Mouse (Mus musculus) forebrain, embryonic 13.5 days (tissue): ENCODE data around the gene Srrd. TPM values are rescaled to one million over a fixed set of nuclear protein-coding genes. Genes with fewer than 3 reads are reported as not detected.

Source experiments
- ATAC-seq: fragments of 200-750 bp; cut with Nextera tagmentation; 2 replicates; pipeline ENCODE4 v1.8.0; 2017
- H3K27ac ChIP-seq: fragments of 300-500 bp; sonication (generic); 2 replicates; pipeline ENCODE4 v1.5.1; 2015; ENCODE audit warnings: inconsistent platforms, mild to moderate bottlenecking, moderate library complexity
- H3K27me3 ChIP-seq: fragments of 300-500 bp; sonication (generic); 2 replicates; pipeline ENCODE4 v1.6.1; 2015; ENCODE audit warnings: mild to moderate bottlenecking, inconsistent platforms
- H3K36me3 ChIP-seq: fragments of 300-500 bp; sonication (generic); 2 replicates; pipeline ENCODE4 v1.6.1; 2015; ENCODE audit warnings: mild to moderate bottlenecking, inconsistent platforms; ENCODE audit not compliant: poor library complexity, severe bottlenecking
- H3K4me1 ChIP-seq: fragments of 300-500 bp; sonication (generic); 2 replicates; pipeline ENCODE4 v1.6.1; 2015; ENCODE audit warnings: inconsistent platforms
- H3K4me2 ChIP-seq: fragments of 300-500 bp; sonication (generic); 2 replicates; pipeline ENCODE4 v1.6.1; 2015; ENCODE audit warnings: inconsistent platforms, mild to moderate bottlenecking, moderate library complexity
- H3K4me3 ChIP-seq: fragments of 300-500 bp; sonication (generic); 2 replicates; pipeline ENCODE4 v1.5.1; 2015; ENCODE audit warnings: mild to moderate bottlenecking, inconsistent platforms
- H3K9ac ChIP-seq: fragments of 300-500 bp; sonication (generic); 2 replicates; pipeline ENCODE4 v1.6.1; 2015; ENCODE audit warnings: mild to moderate bottlenecking, inconsistent platforms
- H3K9me3 ChIP-seq: fragments of 300-500 bp; sonication (generic); replicated peaks from 2 replicates; pipeline ENCODE4 v1.6.1; 2016; ENCODE audit warnings: inconsistent platforms
- WGBS: fragments of 180-500 bp; shearing (Covaris S2); methylation state at CpG from one replicate; pipeline ENCODE4 v1.1.7; 2015; 5-methylcytosine and 5-hydroxymethylcytosine counted together
- polyA plus RNA-seq: library from polyadenylated mRNA; unstranded; fragments of >200 nt; fragmentation: Nextera tagmentation; extraction: Ambion mirVana; gene quantifications from 2 replicates; pipeline ENCODE4 v1.2.1, GENCODE M21; 2015

Gene Srrd
- polyA plus RNA-seq, 1 experiment from 2014 or later, result 47.3 TPM

DNA sequence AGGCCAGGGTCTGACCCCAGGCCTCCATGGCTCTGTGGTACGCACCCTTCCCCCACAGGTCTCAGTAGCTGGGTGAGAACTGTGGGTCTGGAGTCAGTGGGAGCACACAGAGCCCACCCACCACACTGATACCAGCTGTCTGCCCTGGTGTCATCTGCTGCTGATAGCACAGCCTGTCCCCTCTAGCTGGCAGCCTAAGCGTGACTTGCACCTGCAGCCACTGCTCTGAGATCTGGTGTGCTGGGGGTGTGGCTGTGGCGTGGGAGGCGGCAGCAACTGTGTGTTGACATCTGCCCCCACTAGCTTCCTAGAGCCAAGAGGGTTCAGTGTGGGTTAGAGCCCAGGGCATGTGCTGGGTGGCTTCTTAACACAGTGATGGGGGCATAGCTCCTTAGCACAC, 33.3 kb upstream of the Srrd start:
- Histone ChIP-seq H3K4me2 (no peak overlapping the region), H3K36me3 (peaks cover 70% of the 10 kb centered on the region), H3K27ac (no peak overlapping the region), H3K4me1 (peaks cover 22% of the 10 kb centered on the region), H3K4me3 (no peak overlapping the region), H3K9me3 (no peaks in the 10 kb centered on the region), H3K9ac (no peak overlapping the region), H3K27me3 (no peaks in the 10 kb centered on the region)
- 88% methylated on average over 4 of the region's 4 CpGs for WGBS
- ATAC-seq, result no peak

DNA sequence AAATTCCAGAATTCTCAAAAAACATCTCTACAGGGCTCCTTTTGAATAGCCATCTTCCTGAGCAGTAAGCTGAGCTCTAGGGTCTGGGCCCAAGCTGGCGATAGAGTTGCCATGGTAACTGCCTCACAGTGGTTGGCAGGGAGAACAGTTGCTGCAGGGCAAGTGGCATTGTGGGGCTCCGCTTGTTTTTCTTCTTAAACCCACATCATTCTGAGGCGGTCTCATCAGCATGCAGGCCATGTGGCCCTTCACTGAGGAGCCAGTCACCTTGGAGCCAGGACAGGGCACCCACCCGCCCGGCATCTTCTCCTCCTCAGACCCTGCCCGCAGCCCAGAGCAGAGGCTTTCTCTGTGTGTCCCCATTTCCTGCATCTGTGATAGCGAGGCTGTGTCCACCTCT, 29.1 kb upstream of the Srrd start:
- Histone ChIP-seq H3K27me3 (no peaks in the 10 kb centered on the region), H3K27ac (peak overlapping the region; percentile 93), H3K4me2 (peak overlapping the region; percentile 47), H3K4me1 (peaks cover 42% of the 10 kb centered on the region), H3K9me3 (no peaks in the 10 kb centered on the region), H3K9ac (peak overlapping the region; percentile 62), H3K36me3 (peaks cover 72% of the 10 kb centered on the region), H3K4me3 (0 out of 2 replicates have a peak overlapping the region, but pooled peaks have one; percentile 6)
- ATAC-seq, result peak; percentile 92
- WGBS, result 2% methylated on average over 7 of the region's 7 CpGs

DNA sequence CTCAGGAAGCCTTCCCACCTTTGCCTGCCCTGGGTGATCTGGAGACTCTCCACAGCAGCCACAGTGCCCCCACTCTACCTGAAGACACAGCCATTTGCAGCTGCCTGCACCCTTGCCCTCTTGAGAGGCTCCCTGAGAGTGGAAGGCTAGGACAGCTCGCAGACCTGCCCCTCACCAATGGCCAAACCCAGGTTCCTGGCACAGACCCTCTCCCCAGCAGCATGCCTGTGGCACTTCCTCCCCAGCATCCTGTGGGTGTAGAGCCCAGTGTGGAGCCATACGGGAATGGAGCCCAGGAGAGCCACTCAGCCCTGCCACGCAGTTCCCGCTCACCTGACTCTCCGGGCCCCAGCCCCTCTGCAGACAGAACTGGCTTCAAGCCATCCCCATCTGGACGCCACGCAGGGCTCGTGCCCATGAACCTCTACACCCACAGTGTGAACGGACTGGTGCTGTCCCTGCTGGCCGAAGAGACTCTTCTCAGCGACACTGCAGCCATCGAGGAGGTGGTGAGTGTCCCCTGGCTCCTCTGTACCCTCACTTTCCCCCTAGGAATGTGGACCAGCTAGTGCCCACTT, 27.5 kb upstream of the Srrd start:
- Histone ChIP-seq H3K4me3 (no peak overlapping the region), H3K4me2 (no peak overlapping the region), H3K9ac (0 out of 2 replicates have a peak overlapping the region, but pooled peaks have one; percentile 37), H3K27me3 (no peaks in the 10 kb centered on the region), H3K27ac (peak overlapping the region; percentile 93), H3K9me3 (no peaks in the 10 kb centered on the region), H3K4me1 (peaks cover 42% of the 10 kb centered on the region), H3K36me3 (peaks cover 76% of the 10 kb centered on the region)
- ATAC-seq, result no peak
- WGBS, result 89% methylated on average over 12 of the region's 12 CpGs

DNA sequence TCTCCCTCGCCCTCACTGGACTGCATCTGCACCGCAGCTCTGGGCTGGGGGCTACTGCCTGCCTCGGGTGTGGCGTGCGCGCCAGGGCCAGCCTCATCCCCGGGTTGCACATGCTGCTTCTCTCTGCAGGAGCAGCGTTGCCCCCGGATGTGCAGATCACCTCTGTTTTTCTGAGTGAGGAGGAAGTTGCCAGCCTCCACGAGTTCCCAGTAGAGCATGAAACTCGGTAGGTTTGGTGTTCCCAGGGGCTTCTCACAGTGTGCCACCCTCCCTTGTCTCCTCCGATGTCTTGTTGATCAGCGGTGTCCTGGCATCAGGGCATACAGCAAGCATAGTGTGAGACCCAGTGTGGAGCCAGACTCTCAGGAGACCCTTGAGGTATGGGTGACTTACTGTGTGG, 26.5 kb upstream of the Srrd start:
- H3K27me3 ChIP-seq, result no peaks in the 10 kb centered on the region
- H3K4me3 ChIP-seq, result no peak overlapping the region
- 90% methylated on average over 13 of the region's 13 CpGs for WGBS
- peaks cover 42% of the 10 kb centered on the region for H3K4me1 ChIP-seq
- H3K36me3 ChIP-seq, result peaks cover 76% of the 10 kb centered on the region
- no peak overlapping the region for H3K9ac ChIP-seq
- 0 out of 2 replicates have a peak overlapping the region, but pooled peaks have one; percentile 93 for H3K27ac ChIP-seq
- ATAC-seq, result no peak
- H3K4me2 ChIP-seq, result no peak overlapping the region
- no peaks in the 10 kb centered on the region for H3K9me3 ChIP-seq

DNA sequence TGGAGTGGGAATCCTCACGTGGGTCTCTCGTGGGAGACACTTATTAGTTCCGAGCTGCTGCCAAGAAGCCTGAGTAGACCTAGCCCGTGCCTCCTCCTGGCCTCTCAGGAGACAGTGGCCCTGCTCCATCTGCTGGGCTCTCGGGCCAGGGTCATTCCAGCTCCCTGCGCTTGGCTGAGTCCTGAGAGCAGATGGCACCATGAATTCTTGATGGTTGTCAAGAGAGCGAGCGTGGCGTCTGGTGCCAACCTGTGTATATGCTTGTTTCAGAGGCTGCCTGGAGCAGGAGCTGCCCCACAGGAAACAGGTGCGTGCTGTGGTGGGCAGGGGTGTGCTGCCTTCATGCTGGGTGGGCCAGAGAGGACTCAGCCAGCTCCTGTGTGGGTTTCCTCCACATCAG, 25.8 kb upstream of the Srrd start:
- WGBS, result 90% methylated on average over 10 of the region's 10 CpGs
- Histone ChIP-seq H3K4me3 (no peak overlapping the region), H3K27me3 (no peaks in the 10 kb centered on the region), H3K36me3 (peaks cover 76% of the 10 kb centered on the region), H3K9me3 (no peaks in the 10 kb centered on the region), H3K9ac (no peak overlapping the region), H3K4me2 (no peak overlapping the region), H3K4me1 (peaks cover 42% of the 10 kb centered on the region), H3K27ac (no peak overlapping the region)
- ATAC-seq, result no peak

DNA sequence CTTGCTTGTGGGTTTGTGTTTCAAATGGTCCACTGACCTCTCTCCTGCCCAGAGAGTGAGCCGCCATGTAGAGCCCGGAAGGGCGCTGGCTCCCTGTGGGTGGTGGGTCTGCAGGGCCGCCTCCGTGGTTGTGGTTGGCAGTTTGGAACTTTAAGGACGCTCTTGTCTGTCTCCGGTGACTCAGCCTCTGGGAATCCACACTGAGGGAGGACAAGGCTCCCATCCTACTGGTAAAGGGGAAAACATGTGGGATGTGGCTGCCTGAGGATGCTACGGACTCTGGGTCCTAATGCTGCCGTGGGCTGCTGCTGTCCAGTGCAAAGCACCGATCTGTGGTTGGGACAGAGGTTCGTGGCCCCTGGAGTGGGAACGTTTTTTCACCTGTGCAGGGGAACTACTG, 25.1 kb upstream of the Srrd start:
- H3K9me3 ChIP-seq, result no peaks in the 10 kb centered on the region
- no peaks in the 10 kb centered on the region for H3K27me3 ChIP-seq
- no peak overlapping the region for H3K27ac ChIP-seq
- H3K4me3 ChIP-seq, result no peak overlapping the region
- peaks cover 38% of the 10 kb centered on the region for H3K4me1 ChIP-seq
- ATAC-seq, result no peak
- peaks cover 78% of the 10 kb centered on the region for H3K36me3 ChIP-seq
- no peak overlapping the region for H3K4me2 ChIP-seq
- 93% methylated on average over 12 of the region's 12 CpGs for WGBS
- peak overlapping the region; percentile 23; the same call in 1 of the 2 replicates for H3K9ac ChIP-seq

DNA sequence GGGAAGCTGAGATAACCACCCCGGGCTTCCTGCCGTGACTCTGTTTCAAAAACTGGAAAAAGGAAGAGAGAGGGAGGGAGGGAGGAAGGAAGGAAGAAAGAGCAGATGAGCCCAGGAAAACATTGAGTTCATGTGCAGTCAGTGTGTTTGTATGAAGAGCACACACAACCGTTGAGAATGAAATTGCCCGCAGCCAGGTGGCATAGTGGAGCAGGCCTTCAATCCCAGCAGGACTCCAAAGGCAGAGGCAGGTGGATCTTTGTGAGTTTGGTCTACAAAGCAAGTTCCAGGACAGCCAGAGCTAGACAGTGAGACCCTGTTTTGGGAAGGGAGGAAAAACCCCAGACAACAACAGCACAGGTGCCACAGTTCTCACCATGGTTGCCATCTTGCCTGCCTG, 24.5 kb upstream of the Srrd start:
- no peak for ATAC-seq
- peaks cover 32% of the 10 kb centered on the region for H3K4me1 ChIP-seq
- no peaks in the 10 kb centered on the region for H3K9me3 ChIP-seq
- no peak overlapping the region for H3K4me3 ChIP-seq
- no peak overlapping the region for H3K27ac ChIP-seq
- H3K4me2 ChIP-seq, result no peak overlapping the region
- H3K36me3 ChIP-seq, result peaks cover 81% of the 10 kb centered on the region
- no peak overlapping the region for H3K9ac ChIP-seq
- 89% methylated on average over 4 of the region's 4 CpGs for WGBS
- H3K27me3 ChIP-seq, result no peaks in the 10 kb centered on the region

DNA sequence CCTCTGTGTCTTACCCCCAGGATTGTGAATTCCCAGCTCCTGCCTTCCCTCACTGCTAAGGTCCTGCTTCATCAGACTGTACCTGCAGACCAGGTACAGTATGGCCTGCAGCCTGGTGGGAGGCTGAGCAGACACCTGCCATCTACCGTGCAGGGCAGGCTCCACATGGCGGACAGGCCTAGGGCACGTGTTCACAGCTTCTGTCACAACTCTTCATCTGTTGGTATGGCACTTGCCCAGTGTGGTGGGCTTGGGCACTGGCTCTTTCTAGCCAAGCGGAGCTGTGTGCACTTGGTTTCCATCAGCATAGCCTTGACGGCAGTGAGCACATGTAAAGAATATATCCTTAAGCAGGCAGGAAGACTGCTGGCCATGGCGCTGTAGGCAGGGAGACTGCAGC, 24.0 kb upstream of the Srrd start:
- Histone ChIP-seq H3K36me3 (peaks cover 86% of the 10 kb centered on the region), H3K9me3 (no peaks in the 10 kb centered on the region)
- no peak for ATAC-seq

DNA sequence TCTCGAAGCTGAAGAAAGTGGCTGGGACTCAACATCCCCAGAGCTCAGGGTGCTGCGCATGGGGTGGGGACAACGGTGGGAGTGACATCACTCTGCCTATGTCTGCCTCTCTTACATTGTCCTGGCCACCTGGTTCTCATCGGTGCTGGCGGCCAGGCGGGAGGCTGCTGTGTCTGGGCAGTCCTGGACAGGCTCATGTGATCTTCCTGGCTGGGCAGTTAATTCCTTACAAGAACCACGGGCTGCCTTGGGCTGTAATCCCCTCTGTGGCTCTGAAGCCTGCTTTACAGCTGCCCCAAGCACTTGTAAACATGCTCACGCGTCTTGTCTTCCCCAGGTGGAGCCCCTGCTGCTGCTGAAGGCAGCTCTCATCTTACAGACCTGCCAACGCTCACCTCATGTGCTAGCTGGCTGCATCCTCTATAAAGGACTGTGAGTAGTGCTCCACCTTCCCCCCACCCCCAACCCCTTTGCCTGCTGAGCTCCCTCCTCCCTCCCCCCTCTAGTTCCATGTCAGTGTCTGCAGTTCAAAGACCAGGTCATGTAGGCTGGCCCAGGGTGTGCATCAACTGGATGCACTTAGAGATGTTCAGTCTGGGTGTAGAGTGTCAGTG, 21.5 kb upstream of the Srrd start:
- Histone ChIP-seq H3K4me3 (no peak overlapping the region), H3K27ac (no peak overlapping the region), H3K4me1 (peaks cover 1% of the 10 kb centered on the region), H3K9me3 (no peaks in the 10 kb centered on the region), H3K27me3 (no peaks in the 10 kb centered on the region), H3K4me2 (no peak overlapping the region), H3K9ac (no peak overlapping the region), H3K36me3 (peaks cover 70% of the 10 kb centered on the region)
- 70% methylated on average over 10 of the region's 10 CpGs for WGBS
- no peak for ATAC-seq

More for the DNA sequence above, 24.0 kb upstream of the Srrd start:
- 95% methylated on average over 6 of the region's 6 CpGs for WGBS
- Histone ChIP-seq H3K4me2 (no peak overlapping the region), H3K4me3 (no peak overlapping the region), H3K27me3 (no peaks in the 10 kb centered on the region), H3K4me1 (peaks cover 27% of the 10 kb centered on the region), H3K27ac (no peak overlapping the region), H3K9ac (no peak overlapping the region)

DNA sequence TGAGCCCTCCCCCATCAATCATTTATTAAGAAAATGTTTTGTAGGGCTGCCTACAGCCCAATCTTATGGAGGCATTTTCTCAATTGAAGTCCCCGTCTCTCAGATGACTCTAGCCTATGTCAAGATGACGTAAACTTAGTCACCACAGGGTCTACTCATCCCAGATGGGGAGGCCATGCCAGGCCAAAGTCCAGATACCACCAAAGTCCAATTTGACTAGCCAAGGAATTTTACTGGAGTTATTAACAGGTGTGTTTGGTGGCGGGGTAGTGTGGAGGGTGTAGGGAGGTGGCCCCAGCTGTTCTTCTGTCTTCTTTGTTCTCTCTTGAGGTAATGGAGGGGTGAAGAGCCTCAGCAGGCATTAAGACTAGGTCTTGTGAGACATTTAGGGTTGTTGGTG, 17.2 kb upstream of the Srrd start:
- Histone ChIP-seq H3K4me2 (no peak overlapping the region), H3K9ac (no peak overlapping the region), H3K9me3 (no peaks in the 10 kb centered on the region), H3K27me3 (no peaks in the 10 kb centered on the region), H3K4me3 (no peak overlapping the region), H3K36me3 (peaks cover 67% of the 10 kb centered on the region), H3K4me1 (no peaks in the 10 kb centered on the region), H3K27ac (no peak overlapping the region)
- no peak for ATAC-seq
- 95% methylated on average over 3 of the region's 3 CpGs for WGBS

DNA sequence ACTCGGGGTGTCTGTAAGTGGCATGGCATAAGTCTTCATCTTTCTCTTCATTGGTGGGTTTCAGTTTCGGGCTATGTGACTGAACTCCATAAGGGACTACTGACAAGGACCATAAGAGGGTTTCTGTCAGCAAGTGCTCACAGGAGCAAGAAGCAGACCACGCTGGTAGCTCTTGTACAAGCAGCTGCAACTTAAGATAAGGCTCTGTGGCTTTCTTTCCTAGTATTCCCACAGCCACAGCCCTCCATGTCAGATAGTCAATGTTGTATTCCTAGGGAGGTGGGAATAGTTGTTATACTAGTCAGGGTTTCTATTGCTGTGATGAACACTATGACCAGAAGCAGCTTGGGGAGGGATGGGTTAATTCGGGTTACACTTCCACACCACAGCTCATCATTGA, 16.7 kb upstream of the Srrd start:
- Histone ChIP-seq H3K27me3 (no peaks in the 10 kb centered on the region), H3K9ac (no peak overlapping the region), H3K9me3 (no peaks in the 10 kb centered on the region), H3K4me1 (no peaks in the 10 kb centered on the region), H3K4me2 (no peak overlapping the region), H3K36me3 (peaks cover 67% of the 10 kb centered on the region), H3K4me3 (no peak overlapping the region), H3K27ac (no peak overlapping the region)
- 97% methylated on average over 4 of the region's 4 CpGs for WGBS
- ATAC-seq, result no peak

DNA sequence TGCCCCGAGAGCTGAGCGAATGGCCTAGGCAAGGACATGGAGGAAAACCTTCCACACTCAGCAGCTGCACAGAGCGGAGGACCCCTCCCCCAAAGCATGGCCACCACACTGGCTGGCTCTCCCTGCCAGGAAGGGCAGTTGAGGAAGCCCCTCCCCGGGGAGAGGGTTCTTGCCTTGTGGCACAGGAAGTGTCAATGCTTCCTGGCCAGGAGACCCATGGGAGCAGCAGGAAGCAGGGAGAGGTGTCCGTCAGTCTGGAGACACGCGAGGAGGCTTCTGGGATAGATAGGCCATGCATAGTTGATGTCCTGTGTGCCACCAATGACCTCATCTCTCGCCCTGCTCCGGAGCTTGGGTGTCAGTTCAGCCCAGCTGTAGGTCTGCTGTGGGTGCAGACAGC, 13.5 kb upstream of the Srrd start:
- no peak overlapping the region for H3K4me2 ChIP-seq
- H3K9me3 ChIP-seq, result no peaks in the 10 kb centered on the region
- no peak overlapping the region for H3K9ac ChIP-seq
- WGBS, result 93% methylated on average over 9 of the region's 9 CpGs
- H3K4me3 ChIP-seq, result no peak overlapping the region
- H3K27me3 ChIP-seq, result no peaks in the 10 kb centered on the region
- ATAC-seq, result no peak
- peaks cover 71% of the 10 kb centered on the region for H3K36me3 ChIP-seq
- H3K27ac ChIP-seq, result no peak overlapping the region
- no peaks in the 10 kb centered on the region for H3K4me1 ChIP-seq

DNA sequence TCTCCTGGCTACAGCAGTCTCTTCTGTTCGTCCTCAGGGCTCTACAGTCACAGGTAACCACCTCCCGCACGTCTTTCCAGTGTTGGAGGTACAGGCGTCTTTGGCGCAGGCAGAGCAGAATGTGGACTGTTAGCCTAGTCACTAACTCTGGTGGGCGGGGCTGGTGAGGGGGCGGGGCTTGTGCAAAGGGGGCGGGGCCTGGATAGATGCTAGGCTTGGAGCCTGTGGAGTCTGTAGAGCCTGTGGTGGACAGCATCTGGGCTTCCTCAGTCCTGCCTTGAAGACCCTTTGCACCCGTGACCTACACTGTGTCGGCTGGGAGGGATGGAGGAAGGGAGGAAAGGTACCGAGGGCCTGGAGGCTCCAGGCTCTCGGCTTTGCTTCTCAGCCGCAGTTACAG, 13.1 kb upstream of the Srrd start, which contains the start of gene Gm6583:
Gene Gm6583 (minus strand): TSS at position 124 of the 400 bp plus-strand sequence.
- peaks cover 75% of the 10 kb centered on the region for H3K36me3 ChIP-seq
- no peaks in the 10 kb centered on the region for H3K4me1 ChIP-seq
- H3K9me3 ChIP-seq, result no peaks in the 10 kb centered on the region
- no peaks in the 10 kb centered on the region for H3K27me3 ChIP-seq
- H3K4me3 ChIP-seq, result no peak within 1 kb of the TSS
- no peak within 1 kb of the TSS for H3K27ac ChIP-seq
- H3K4me2 ChIP-seq, result no peak within 1 kb of the TSS
- no peak within 1 kb of the TSS for H3K9ac ChIP-seq
- no peak for ATAC-seq
- 62% methylated on average over 13 of the region's 13 CpGs for WGBS
